Mouse (Mus musculus) stomach, embryonic 16.5 days (tissue): ENCODE results near the gene Plxna2. TPM values are rescaled to one million over a fixed set of nuclear protein-coding genes. Genes with fewer than 3 reads are reported as not detected.

Experiments used
- ATAC-seq: fragments of 200-750 bp; cut with Nextera tagmentation; 2 replicates; pipeline ENCODE4 v1.8.0; 2017; ENCODE audit warnings: moderate number of reproducible peaks, moderate TSS enrichment; ENCODE audit not compliant: insufficient read depth, low FRiP score
- H3K27ac ChIP-seq: fragments of 300-500 bp; sonication (generic); 2 replicates; pipeline ENCODE4 v1.5.1; 2014; ENCODE audit warnings: low read length
- H3K27me3 ChIP-seq: fragments of 300-500 bp; sonication (generic); 2 replicates; pipeline ENCODE4 v1.6.1; 2014; ENCODE audit warnings: low read length, control low read depth, mixed read lengths; ENCODE audit not compliant: control insufficient read depth, insufficient read depth
- H3K36me3 ChIP-seq: fragments of 300-500 bp; sonication (generic); 2 replicates; pipeline ENCODE4 v1.6.1; 2014; ENCODE audit warnings: low read length; ENCODE audit not compliant: control insufficient read depth, insufficient read depth
- H3K4me1 ChIP-seq: fragments of 300-500 bp; sonication (generic); 2 replicates; pipeline ENCODE4 v1.6.1; 2014; ENCODE audit warnings: low read length, control low read depth, mixed read lengths; ENCODE audit not compliant: control insufficient read depth, insufficient read depth
- H3K4me2 ChIP-seq: fragments of 300-500 bp; sonication (generic); 2 replicates; pipeline ENCODE4 v1.6.1; 2014; ENCODE audit warnings: low read depth, low read length, mixed read lengths
- H3K4me3 ChIP-seq: fragments of 300-500 bp; sonication (generic); replicated peaks from 2 replicates; pipeline ENCODE4 v1.5.1; 2014; ENCODE audit warnings: mild to moderate bottlenecking, low read length
- H3K9ac ChIP-seq: fragments of 300-500 bp; sonication (generic); 2 replicates; pipeline ENCODE4 v1.6.1; 2014; ENCODE audit warnings: low read length
- H3K9me3 ChIP-seq: fragments of 300-500 bp; sonication (generic); replicated peaks from 2 replicates; pipeline ENCODE4 v1.6.1; 2016; ENCODE audit warnings: low read length, control low read depth; ENCODE audit not compliant: control insufficient read depth
- WGBS: fragments of 180-500 bp; shearing (Covaris S2); extraction: QIAGEN DNeasy Blood & Tissue Kit; methylation state at CpG from one replicate; pipeline ENCODE4 v1.1.7; 2014; 5-methylcytosine and 5-hydroxymethylcytosine counted together
- polyA plus RNA-seq: library from polyadenylated mRNA; unstranded; fragments of >200 nt; fragmentation: Nextera tagmentation; extraction: Ambion mirVana; gene quantifications from 2 replicates; pipeline ENCODE4 v1.2.1, GENCODE M21; 2015

Plxna2 gene
- polyA plus RNA-seq, 1 experiment from 2014 or later: 8.2 TPM

- no peak overlapping the region for H3K4me2 ChIP-seq
- no peaks in the 10 kb centered on the region for H3K27me3 ChIP-seq
- ATAC-seq: no peak
- H3K4me3 ChIP-seq: no peak overlapping the region
- no peak overlapping the region for H3K27ac ChIP-seq
- H3K9ac ChIP-seq: no peak overlapping the region
- H3K36me3 ChIP-seq: no peaks in the 10 kb centered on the region
- 88% methylated on average over 5 of the region's 5 CpGs for WGBS
- no peaks in the 10 kb centered on the region for H3K4me1 ChIP-seq
- H3K9me3 ChIP-seq: no peaks in the 10 kb centered on the region
These were observed 158.7 kb downstream of the Plxna2 start for GRCm38 (mm10) chr1:194776510-194777244.

- ATAC-seq: no peak
- Histone ChIP-seq H3K27me3 (no peaks in the 10 kb centered on the region), H3K36me3 (no peaks in the 10 kb centered on the region), H3K9ac (no peak overlapping the region), H3K4me1 (no peaks in the 10 kb centered on the region), H3K27ac (no peak overlapping the region), H3K4me3 (no peak overlapping the region), H3K4me2 (no peak overlapping the region), H3K9me3 (no peaks in the 10 kb centered on the region)
- 79% methylated on average over 2 of the region's 2 CpGs for WGBS
These were observed 159.6 kb downstream of the Plxna2 start for GRCm38 (mm10) chr1:194777608-194778007.

GRCm38 (mm10) chr1:194780392-194780791, 162.4 kb downstream of the Plxna2 start:
- H3K4me1 ChIP-seq: no peaks in the 10 kb centered on the region
- 89% methylated on average over 3 of the region's 3 CpGs for WGBS
- no peaks in the 10 kb centered on the region for H3K9me3 ChIP-seq
- H3K36me3 ChIP-seq: no peaks in the 10 kb centered on the region
- H3K4me2 ChIP-seq: no peak overlapping the region
- H3K9ac ChIP-seq: no peak overlapping the region
- no peak for ATAC-seq
- H3K27ac ChIP-seq: no peak overlapping the region
- H3K27me3 ChIP-seq: no peaks in the 10 kb centered on the region
- no peak overlapping the region for H3K4me3 ChIP-seq

- H3K9ac ChIP-seq: no peak overlapping the region
- no peaks in the 10 kb centered on the region for H3K36me3 ChIP-seq
- no peak overlapping the region for H3K4me2 ChIP-seq
- H3K27me3 ChIP-seq: no peaks in the 10 kb centered on the region
- H3K4me1 ChIP-seq: no peaks in the 10 kb centered on the region
- no peak overlapping the region for H3K27ac ChIP-seq
- no peak overlapping the region for H3K4me3 ChIP-seq
- WGBS: 80% methylated on average over 5 of the region's 5 CpGs
- no peaks in the 10 kb centered on the region for H3K9me3 ChIP-seq
- no peak for ATAC-seq
These were observed 162.9 kb downstream of the Plxna2 start for GRCm38 (mm10) chr1:194780794-194781390.

DNA sequence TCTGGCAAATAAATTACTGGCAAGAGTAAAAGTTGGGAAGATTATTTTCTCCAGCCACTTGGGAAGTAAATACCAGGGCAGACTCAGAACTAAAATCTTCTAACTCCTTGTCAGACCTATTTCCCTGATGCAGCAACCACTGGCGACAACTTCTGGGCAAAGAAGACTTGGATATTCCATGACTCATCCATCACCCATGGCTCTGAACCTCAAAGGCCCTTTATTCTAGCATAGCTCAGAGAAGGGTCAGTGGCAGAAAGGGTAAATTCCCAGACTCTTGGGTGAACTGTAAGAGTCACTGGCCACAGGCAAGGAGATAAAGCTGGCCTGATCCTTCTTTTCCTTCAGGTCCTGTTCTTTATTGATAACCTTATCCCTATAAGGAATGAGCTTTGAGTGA, 163.5 kb downstream of the Plxna2 start:
- WGBS: 83% methylated on average over 1 of the region's 1 CpGs
- Histone ChIP-seq H3K36me3 (no peaks in the 10 kb centered on the region), H3K9ac (no peak overlapping the region), H3K4me1 (no peaks in the 10 kb centered on the region), H3K4me3 (no peak overlapping the region), H3K9me3 (no peaks in the 10 kb centered on the region), H3K4me2 (no peak overlapping the region), H3K27ac (no peak overlapping the region), H3K27me3 (no peaks in the 10 kb centered on the region)
- ATAC-seq: no peak

DNA sequence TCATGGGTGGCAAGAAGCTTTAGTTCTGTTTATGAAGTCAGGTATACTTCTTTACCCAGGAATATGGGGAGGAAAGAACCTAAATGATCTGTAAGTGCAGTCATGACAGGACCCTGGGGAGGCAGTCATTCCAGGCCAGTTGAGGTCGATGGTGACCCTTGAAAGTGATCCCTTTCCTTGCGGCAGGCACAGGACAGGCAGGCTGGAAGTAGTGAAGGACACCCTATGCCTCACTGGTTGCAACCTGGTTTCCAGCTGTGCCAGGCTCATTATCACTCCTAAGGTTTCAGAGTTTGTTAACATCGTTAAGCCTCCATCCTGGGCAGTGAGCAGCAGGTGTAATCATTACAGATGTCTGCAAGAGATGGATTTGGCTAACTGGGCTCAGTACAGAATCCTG, 164.3 kb downstream of the Plxna2 start:
- no peak overlapping the region for H3K4me3 ChIP-seq
- WGBS: 58% methylated on average over 3 of the region's 3 CpGs
- no peaks in the 10 kb centered on the region for H3K27me3 ChIP-seq
- H3K27ac ChIP-seq: no peak overlapping the region
- H3K4me1 ChIP-seq: no peaks in the 10 kb centered on the region
- ATAC-seq: no peak
- no peaks in the 10 kb centered on the region for H3K36me3 ChIP-seq
- no peak overlapping the region for H3K9ac ChIP-seq
- H3K4me2 ChIP-seq: no peak overlapping the region
- no peaks in the 10 kb centered on the region for H3K9me3 ChIP-seq

DNA sequence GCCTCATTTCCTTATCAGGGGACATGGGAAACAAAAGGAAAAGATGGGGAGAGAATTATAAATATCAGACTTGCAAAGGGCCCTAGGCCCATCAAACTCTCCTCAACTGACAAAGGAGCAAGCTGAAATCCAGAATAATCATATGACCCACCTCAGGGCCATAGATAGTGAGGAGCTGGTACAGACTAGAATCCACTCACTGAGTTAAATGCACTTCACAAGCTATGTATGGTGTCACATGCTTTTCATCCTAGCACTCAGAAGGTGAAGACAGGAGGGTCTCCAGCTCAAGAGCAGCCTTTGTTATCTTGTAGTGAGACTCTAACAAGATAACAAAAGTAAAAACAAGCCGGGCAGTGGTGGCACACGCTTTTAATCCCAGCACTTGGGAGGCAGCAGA, 169.6 kb downstream of the Plxna2 start:
- WGBS: 82% methylated on average over 2 of the region's 2 CpGs
- Histone ChIP-seq H3K27me3 (no peaks in the 10 kb centered on the region), H3K4me1 (no peaks in the 10 kb centered on the region), H3K9me3 (no peaks in the 10 kb centered on the region), H3K4me3 (no peak overlapping the region), H3K9ac (no peak overlapping the region), H3K27ac (no peak overlapping the region), H3K36me3 (no peaks in the 10 kb centered on the region; the same call in 1 of the 2 replicates), H3K4me2 (no peak overlapping the region)
- ATAC-seq: no peak

GRCm38 (mm10) chr1:194793226-194793924, 175.4 kb downstream of the Plxna2 start:
- Histone ChIP-seq H3K9ac (no peak overlapping the region), H3K27me3 (no peaks in the 10 kb centered on the region), H3K4me2 (no peak overlapping the region), H3K9me3 (no peaks in the 10 kb centered on the region), H3K27ac (no peak overlapping the region), H3K4me1 (no peaks in the 10 kb centered on the region), H3K4me3 (no peak overlapping the region), H3K36me3 (no peaks in the 10 kb centered on the region; the same call in 1 of the 2 replicates)
- ATAC-seq: no peak
- 80% methylated on average over 8 of the region's 8 CpGs for WGBS

DNA sequence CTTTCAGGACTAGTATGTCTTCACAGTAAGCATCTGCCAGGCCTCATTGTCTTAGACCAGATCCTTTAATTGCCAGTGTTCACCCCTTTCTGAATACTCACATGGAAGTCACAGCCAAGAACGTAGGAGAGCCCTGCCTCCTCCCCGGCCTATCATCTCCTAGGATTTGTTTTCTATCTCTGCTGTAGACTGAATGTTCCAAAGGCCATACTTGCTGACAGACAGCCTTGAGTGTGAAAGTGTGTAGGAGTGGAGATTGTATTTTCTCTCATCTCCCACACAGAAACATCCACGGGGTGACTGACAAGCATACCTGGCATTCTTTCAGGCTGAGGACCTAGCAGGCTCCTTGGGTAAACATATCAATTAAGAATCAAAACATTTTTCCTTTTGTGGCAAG, 177.3 kb downstream of the Plxna2 start:
- Histone ChIP-seq H3K4me1 (no peaks in the 10 kb centered on the region), H3K4me3 (no peak overlapping the region), H3K9ac (no peak overlapping the region), H3K9me3 (no peaks in the 10 kb centered on the region), H3K27me3 (no peaks in the 10 kb centered on the region), H3K36me3 (peaks cover 5% of the 10 kb centered on the region; the same call in 1 of the 2 replicates), H3K4me2 (no peak overlapping the region), H3K27ac (no peak overlapping the region)
- WGBS: 66% methylated on average over 3 of the region's 3 CpGs
- ATAC-seq: no peak
